Comparison of ENCODE assay signal across 21 mouse cellular contexts in the genomic region with DNA sequence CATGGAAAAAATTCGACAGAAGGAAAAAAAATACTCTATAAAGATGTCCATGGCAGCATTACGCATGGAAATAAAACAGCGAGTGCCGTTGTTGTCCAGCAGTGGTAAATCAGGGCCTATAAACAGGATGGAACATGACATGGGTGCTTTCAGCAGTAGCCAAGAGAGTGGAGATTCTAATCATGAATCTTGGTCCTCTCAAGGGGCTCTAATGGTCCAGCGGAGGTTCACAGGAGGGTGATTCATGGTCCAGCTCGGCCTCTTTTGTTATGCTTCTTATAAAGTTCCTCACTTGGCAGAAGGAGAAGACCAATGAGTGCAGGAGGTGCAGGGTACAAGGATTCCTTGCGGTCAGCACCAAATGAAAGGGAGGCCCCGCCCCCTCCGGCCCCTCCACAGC.
DNase-seq lines count a peak whose midpoint lies in the region; ATAC-seq and TF ChIP-seq lines count a peak whose summit lies in the region.
"Had no signal": no experiment of that assay in that cellular context is flagged by ENCODE, and none has a peak within 500 bp of the region (broad histone marks: within the 10 kb centered on the region; RNA-seq: fewer than 3 reads in every experiment).

No protein-coding gene starts in this region.

- H3K4me3 ChIP-seq in hindbrain, embryonic 15.5 days = no peak overlapping the region
- H3K4me3 ChIP-seq in hindbrain, embryonic 16.5 days (ENCODE audit: low read length) = no peak overlapping the region
- no peak overlapping the region for H3K4me3 ChIP-seq in kidney, postnatal 0 days (replicated peaks; ENCODE audit: low read depth, low read length)
- H3K4me3 ChIP-seq in kidney, adult 2 months (ENCODE audit: insufficient read depth, low read depth, low read length) = no peak overlapping the region
- H3K4me3 ChIP-seq in neural tube, embryonic 13.5 days = no peak overlapping the region
- no peak overlapping the region for H3K4me3 ChIP-seq in neural tube, embryonic 14.5 days (ENCODE audit: low read depth, low read length)
- H3K4me3 ChIP-seq: embryonic facial prominence, embryonic 12.5 days; forebrain, embryonic 15.5 days; heart, embryonic 15.5 days; hindbrain, embryonic 13.5 days had no signal

- WGBS in hindbrain, embryonic 15.5 days = 83% methylated on average over 9 of the region's 9 CpGs
- WGBS in hindbrain, embryonic 16.5 days = 79% methylated on average over 9 of the region's 9 CpGs
- WGBS in kidney, postnatal 0 days = 71% methylated on average over 9 of the region's 9 CpGs
- WGBS in kidney, adult 2 months = 83% methylated on average over 9 of the region's 9 CpGs
- 65% methylated on average over 9 of the region's 9 CpGs for WGBS in neural tube, embryonic 13.5 days
- 58% methylated on average over 9 of the region's 9 CpGs for WGBS in neural tube, embryonic 14.5 days

- H3K27ac ChIP-seq in hindbrain, embryonic 15.5 days (replicated peaks) = no peak overlapping the region
- no peak overlapping the region for H3K27ac ChIP-seq in hindbrain, embryonic 16.5 days (ENCODE audit: low read depth, low read length)
- H3K27ac ChIP-seq in kidney, postnatal 0 days = no peak overlapping the region
- no peak overlapping the region for H3K27ac ChIP-seq in kidney, adult 2 months (ENCODE audit: insufficient read depth, low read depth, low read length)
- H3K27ac ChIP-seq in neural tube, embryonic 13.5 days (replicated peaks) = no peak overlapping the region
- no peak overlapping the region for H3K27ac ChIP-seq in neural tube, embryonic 14.5 days (ENCODE audit: low read depth, low read length)
- H3K27ac ChIP-seq: embryonic facial prominence, embryonic 12.5 days; forebrain, embryonic 15.5 days; heart, embryonic 15.5 days; hindbrain, embryonic 13.5 days had no signal

- no peaks in the 10 kb centered on the region for H3K9me3 ChIP-seq in hindbrain, embryonic 15.5 days
- no peaks in the 10 kb centered on the region for H3K9me3 ChIP-seq in hindbrain, embryonic 16.5 days (ENCODE audit: control insufficient read depth, low read length)
- no peaks in the 10 kb centered on the region for H3K9me3 ChIP-seq in kidney, postnatal 0 days (replicated peaks; ENCODE audit: low read length)
- no peaks in the 10 kb centered on the region; the same call in 1 of the 2 replicates for H3K9me3 ChIP-seq in neural tube, embryonic 13.5 days
- H3K9me3 ChIP-seq in neural tube, embryonic 14.5 days (ENCODE audit: control insufficient read depth, low read length) = no peaks in the 10 kb centered on the region
- H3K9me3 ChIP-seq: embryonic facial prominence, embryonic 12.5 days; heart, embryonic 15.5 days; hindbrain, embryonic 13.5 days had no signal

- ATAC-seq in hindbrain, embryonic 15.5 days (ENCODE audit: low FRiP score, low read depth) = peak; percentile 17; the same call in 1 of the 2 replicates
- ATAC-seq in hindbrain, embryonic 16.5 days = no peak
- no peak; the same call in 1 of the 2 replicates for ATAC-seq in kidney, postnatal 0 days (replicated peaks; ENCODE audit: low FRiP score, low read depth)
- ATAC-seq in neural tube, embryonic 13.5 days (ENCODE audit: low read depth) = peak; percentile 70
- peak; percentile 87 for ATAC-seq in neural tube, embryonic 14.5 days (ENCODE audit: low read depth)
- ATAC-seq: forebrain, embryonic 15.5 days had no signal

- H3K27me3 ChIP-seq in hindbrain, embryonic 15.5 days = no peaks in the 10 kb centered on the region
- no peaks in the 10 kb centered on the region for H3K27me3 ChIP-seq in hindbrain, embryonic 16.5 days (replicated peaks; ENCODE audit: control insufficient read depth, insufficient read depth, low read length)
- H3K27me3 ChIP-seq in kidney, postnatal 0 days (ENCODE audit: insufficient read depth, low read length) = no peaks in the 10 kb centered on the region
- H3K27me3 ChIP-seq in kidney, adult 2 months (replicated peaks; ENCODE audit: control insufficient read depth, insufficient read depth, low read length) = no peaks in the 10 kb centered on the region
- no peaks in the 10 kb centered on the region for H3K27me3 ChIP-seq in neural tube, embryonic 13.5 days
- no peaks in the 10 kb centered on the region for H3K27me3 ChIP-seq in neural tube, embryonic 14.5 days (ENCODE audit: control insufficient read depth, insufficient read depth, low read length)
- H3K27me3 ChIP-seq: embryonic facial prominence, embryonic 12.5 days; forebrain, embryonic 15.5 days; heart, embryonic 15.5 days; hindbrain, embryonic 13.5 days had no signal

- no peak for TF ChIP-seq POLR2A in kidney, adult 2 months (IDR thresholded peaks at IDR 0.05; ENCODE audit: low read depth, low read length)

- no peaks in the 10 kb centered on the region for H3K36me3 ChIP-seq in hindbrain, embryonic 15.5 days
- H3K36me3 ChIP-seq in hindbrain, embryonic 16.5 days (ENCODE audit: control insufficient read depth, insufficient read depth, low read length) = no peaks in the 10 kb centered on the region
- H3K36me3 ChIP-seq in kidney, postnatal 0 days (ENCODE audit: insufficient read depth, low read length) = no peaks in the 10 kb centered on the region
- H3K36me3 ChIP-seq in kidney, adult 2 months (ENCODE audit: control insufficient read depth, insufficient read depth, low read length) = no peaks in the 10 kb centered on the region
- H3K36me3 ChIP-seq in neural tube, embryonic 13.5 days = peaks cover under 1% of the 10 kb centered on the region
- H3K36me3 ChIP-seq in neural tube, embryonic 14.5 days (ENCODE audit: control insufficient read depth, insufficient read depth, low read length) = no peaks in the 10 kb centered on the region
- H3K36me3 ChIP-seq: embryonic facial prominence, embryonic 12.5 days; forebrain, embryonic 15.5 days; heart, embryonic 15.5 days had no signal

- H3K9ac ChIP-seq in hindbrain, embryonic 15.5 days = no peak overlapping the region
- H3K9ac ChIP-seq in hindbrain, embryonic 16.5 days (ENCODE audit: low read depth, low read length) = no peak overlapping the region
- H3K9ac ChIP-seq in kidney, postnatal 0 days (ENCODE audit: low read depth, low read length) = no peak overlapping the region
- no peak overlapping the region for H3K9ac ChIP-seq in neural tube, embryonic 13.5 days
- H3K9ac ChIP-seq in neural tube, embryonic 14.5 days (replicated peaks; ENCODE audit: low read depth, low read length) = no peak overlapping the region
- H3K9ac ChIP-seq: embryonic facial prominence, embryonic 12.5 days; forebrain, embryonic 15.5 days; heart, embryonic 15.5 days; hindbrain, embryonic 13.5 days had no signal

- H3K4me2 ChIP-seq in hindbrain, embryonic 15.5 days = no peak overlapping the region
- no peak overlapping the region for H3K4me2 ChIP-seq in hindbrain, embryonic 16.5 days (ENCODE audit: low read length)
- peak overlapping the region; percentile 30; the same call in 1 of the 2 replicates for H3K4me2 ChIP-seq in kidney, postnatal 0 days (ENCODE audit: low read length)
- no peak overlapping the region for H3K4me2 ChIP-seq in neural tube, embryonic 13.5 days
- H3K4me2 ChIP-seq in neural tube, embryonic 14.5 days (ENCODE audit: low read depth, low read length) = no peak overlapping the region
- H3K4me2 ChIP-seq: embryonic facial prominence, embryonic 12.5 days; forebrain, embryonic 15.5 days; heart, embryonic 11.5 days; heart, embryonic 15.5 days; hindbrain, embryonic 13.5 days had no signal

- H3K4me1 ChIP-seq in hindbrain, embryonic 15.5 days (replicated peaks) = 0 out of 2 replicates have a peak, but pooled peaks cover 5% of the 10 kb centered on the region
- peaks cover 7% of the 10 kb centered on the region; the same call in 1 of the 2 replicates for H3K4me1 ChIP-seq in hindbrain, embryonic 16.5 days (ENCODE audit: control insufficient read depth, insufficient read depth, low read depth, low read length)
- H3K4me1 ChIP-seq in kidney, postnatal 0 days (replicated peaks; ENCODE audit: insufficient read depth, low read length) = no peaks in the 10 kb centered on the region
- H3K4me1 ChIP-seq in kidney, adult 2 months (ENCODE audit: control insufficient read depth, insufficient read depth, low read length) = no peaks in the 10 kb centered on the region
- peaks cover 7% of the 10 kb centered on the region for H3K4me1 ChIP-seq in neural tube, embryonic 13.5 days (replicated peaks)
- no peaks in the 10 kb centered on the region for H3K4me1 ChIP-seq in neural tube, embryonic 14.5 days (ENCODE audit: control insufficient read depth, insufficient read depth, low read length)

- peak; percentile 85 for DNase-seq in kidney, postnatal 0 days (ENCODE audit: low spot score)
- DNase-seq in kidney, adult 2 months = no peak
- DNase-seq in neural tube, embryonic 10.5 days (ENCODE audit: extremely low spot score, low spot score) = no peak
- DNase-seq in thymus, postnatal 36 days = no peak
- DNase-seq: adrenal gland, adult 8-10 months; adrenal gland, postnatal 36 days; cerebellum, adult 2 months; cerebellum, postnatal 10 days; embryo, embryonic 11 days; gastrocnemius, postnatal 36 days; heart, adult 18-20 months; heart, postnatal 14 days had no signal

- no peak for TF ChIP-seq CTCF in kidney, postnatal 0 days (IDR thresholded peaks at IDR 0.05; ENCODE audit: low read depth)
- TF ChIP-seq CTCF in kidney, adult 2 months (conservative IDR thresholded peaks at IDR 0.05; ENCODE audit: insufficient read depth, insufficient read length, low read depth, low read length) = no peak

Comparison
In these comparisons a context has a peak if more than half of its experiments do, and no peak if none do; other contexts are left out.
1. ATAC-seq: peak in hindbrain, embryonic 15.5 days (single experiment), neural tube, embryonic 13.5 days (single experiment) and neural tube, embryonic 14.5 days (single experiment); none in hindbrain, embryonic 16.5 days (single experiment) and kidney, postnatal 0 days (single experiment).